Mouse (Mus musculus): Measurements from ENCODE around the gene Wdfy1. TPM values are rescaled to one million over a fixed set of nuclear protein-coding genes. Genes with fewer than 3 reads are reported as not detected.

The Wdfy1 gene
- total RNA-seq, 2 experiments from 2014 or later = 30.5 to 31.3 TPM

DNA sequence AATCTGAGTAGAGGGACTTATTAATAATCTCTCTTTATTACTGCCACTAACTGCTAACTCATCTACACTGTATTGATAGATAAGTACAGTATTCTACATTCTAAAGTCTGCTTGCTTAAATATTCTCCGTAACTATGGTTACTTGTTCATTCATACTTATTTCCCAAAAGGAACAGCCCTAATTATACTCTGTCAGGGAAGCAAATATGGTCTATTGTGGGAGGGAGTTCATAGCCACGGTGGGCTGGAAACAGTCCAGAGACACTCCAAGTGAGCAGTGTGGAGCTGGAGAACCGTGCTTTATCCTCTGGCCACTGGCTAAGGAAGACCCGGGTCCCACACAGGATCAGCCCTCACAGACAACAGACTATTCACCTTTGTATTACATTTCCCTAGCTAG is 65.3 kb downstream of the Wdfy1 start:
- DNase-seq = no peak

DNA sequence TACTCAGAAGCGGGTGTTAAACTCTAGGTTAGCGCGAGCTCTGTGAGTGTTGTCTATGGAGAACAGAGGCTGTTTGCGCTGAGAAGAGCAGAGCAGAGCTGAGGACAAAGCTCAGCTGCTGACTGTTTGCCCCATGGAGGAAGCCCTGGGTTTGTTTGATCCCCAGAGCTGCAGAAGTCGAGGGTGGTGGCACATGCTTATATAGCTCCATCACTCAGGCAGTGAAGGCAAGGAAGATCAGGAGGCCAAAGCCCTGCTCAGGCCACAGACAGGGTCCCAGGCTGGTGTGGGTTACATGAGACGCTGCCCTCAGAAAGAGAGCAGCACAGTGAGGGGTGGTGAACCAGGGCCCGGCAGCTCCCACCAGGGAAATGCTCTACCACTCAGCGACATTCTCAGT is 65.7 kb downstream of the Wdfy1 start:
- DNase-seq = no peak

DNA sequence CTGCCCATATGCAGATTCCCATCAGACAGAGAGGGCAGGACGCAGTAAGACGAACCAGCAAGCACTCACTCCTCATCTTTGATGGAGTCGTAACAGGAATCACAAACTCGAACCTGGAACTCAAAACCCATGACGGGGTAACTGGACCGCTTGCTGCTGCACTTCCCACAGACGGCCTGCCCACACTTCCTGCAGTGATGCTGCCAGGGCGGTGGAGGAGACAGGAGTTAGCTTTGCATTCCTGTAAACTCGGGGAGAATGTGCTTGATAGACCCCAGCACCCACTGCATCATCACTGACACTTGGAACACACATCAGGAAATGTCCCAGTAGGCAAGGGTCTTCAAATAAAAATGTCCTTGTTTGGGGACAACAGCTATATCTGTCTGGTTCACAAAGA is 68.6 kb downstream of the Wdfy1 start:
- no peak for DNase-seq

DNA sequence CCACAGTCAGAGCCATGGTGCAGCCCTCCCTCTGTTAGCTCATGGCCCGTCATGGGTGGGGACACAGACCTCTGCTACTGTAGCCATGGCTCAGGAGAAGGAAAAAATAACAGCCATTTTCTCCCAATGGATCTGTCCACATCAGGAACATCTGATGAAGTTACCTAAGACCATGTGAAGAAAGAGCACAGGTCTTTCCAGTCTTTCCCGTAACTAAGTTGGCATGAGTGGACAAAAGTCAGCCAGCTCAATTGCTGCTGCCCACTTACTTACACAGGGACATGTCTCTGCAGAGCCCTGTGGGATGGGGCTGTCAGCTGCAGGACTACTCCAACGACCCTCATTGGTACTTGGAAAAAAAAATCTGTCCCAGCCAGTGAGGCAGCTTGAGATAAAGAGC is 69.2 kb downstream of the Wdfy1 start:
- no peak for DNase-seq

DNA sequence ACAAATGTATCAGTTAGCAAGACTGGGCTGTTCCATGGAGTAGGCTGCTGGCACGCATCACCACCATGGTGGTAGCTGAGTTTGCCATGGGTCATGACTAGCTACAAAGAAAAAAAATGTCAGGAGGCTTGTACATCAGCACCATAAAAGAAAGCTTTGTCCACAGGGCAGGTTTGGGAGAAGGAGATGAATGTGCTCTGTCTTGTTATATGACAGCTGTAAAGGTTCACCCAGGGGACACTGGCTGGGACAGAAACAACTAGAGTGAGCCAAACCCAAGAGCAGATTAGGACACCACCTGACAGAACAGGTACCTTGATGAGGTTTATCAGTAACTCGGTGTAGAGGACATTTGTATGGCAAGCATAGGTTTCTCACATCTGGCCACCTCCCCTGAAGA is 71.3 kb downstream of the Wdfy1 start:
- DNase-seq = no peak

- DNase-seq = no peak
Observed at GRCm38 (mm10) chr1:79703520-79703919, 72.4 kb downstream of the Wdfy1 start.

DNA sequence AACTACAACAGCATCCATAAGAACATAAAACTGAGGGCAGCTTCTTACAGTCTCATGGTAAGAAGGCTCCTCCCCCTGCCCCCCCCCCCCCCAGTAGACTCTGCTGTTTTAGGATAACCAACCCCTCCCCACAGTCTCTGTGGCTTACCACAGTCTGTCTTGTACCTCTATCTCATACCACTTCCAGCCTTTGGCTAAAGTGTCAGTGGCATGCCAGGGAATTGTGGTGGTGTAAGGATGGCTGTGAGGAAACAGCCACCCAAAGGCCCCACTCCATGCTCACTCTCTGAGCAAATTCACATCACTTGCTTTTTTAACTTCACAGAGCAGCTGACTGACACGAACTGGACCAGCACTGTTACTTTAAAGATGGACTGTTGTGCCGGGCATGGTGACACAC is 77.4 kb downstream of the Wdfy1 start:
- DNase-seq = no peak

DNA sequence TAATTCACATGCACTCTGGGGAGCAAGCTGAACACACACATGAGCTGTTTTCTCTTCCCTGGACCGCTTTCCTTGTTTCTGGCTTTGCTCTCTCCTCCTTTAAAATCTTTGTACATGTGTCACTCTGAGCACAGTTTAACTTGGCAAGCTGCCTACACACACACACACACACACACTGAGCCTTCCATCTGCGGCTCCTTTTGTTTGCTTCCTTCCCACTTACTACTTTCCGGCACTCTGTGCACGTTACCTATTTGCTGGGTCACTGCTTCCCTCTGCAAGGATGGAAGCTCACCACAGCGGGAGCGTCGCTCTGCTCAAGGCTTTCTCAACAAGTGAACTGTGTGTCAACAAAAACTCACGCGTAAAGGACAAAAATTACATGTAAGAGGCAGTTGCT is 78.6 kb downstream of the Wdfy1 start:
- peak; percentile 26 for DNase-seq

- no peak for DNase-seq
Observed at GRCm38 (mm10) chr1:79696933-79697332, 79.0 kb downstream of the Wdfy1 start.

DNA sequence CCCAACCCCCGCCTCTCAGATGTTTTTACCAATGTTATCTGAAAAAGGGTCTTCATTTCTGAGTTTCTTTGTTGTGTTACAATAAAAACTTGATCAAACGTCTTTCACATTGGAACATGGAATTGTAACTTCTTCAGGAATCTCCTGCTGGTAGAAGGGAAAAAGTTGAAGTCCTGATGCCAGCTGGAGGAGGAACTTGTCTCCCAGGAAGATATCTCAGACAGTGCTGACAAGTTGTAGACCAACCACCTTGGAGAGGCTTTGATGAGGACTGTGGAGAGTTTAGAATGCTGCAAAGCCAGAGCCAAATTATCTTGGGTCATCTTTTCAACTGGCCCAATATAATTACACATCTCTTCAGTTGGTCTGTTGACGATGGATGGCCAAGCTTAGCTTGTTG is 83.5 kb downstream of the Wdfy1 start:
- no peak for DNase-seq

- DNase-seq = no peak
Observed at GRCm38 (mm10) chr1:79687254-79687653, 88.7 kb downstream of the Wdfy1 start.

DNA sequence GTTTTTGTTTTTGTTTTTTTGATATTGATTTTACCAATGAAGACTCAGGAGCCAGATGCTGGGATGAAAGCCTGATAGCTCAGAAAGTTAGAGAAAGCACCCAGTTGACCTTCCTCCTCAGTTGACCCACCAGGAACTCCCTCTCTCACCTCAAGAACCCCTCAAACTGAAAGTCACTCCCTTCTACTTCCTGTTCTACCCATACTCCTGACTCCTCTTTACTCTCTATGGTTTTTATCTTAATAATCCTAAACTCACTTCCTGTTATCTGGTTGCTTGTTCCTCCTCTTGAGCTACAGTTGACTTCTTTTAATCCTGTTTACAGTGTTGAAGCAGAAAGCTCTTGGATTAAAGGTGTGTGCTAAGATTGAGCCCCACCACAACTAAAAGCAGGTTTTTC is 91.9 kb downstream of the Wdfy1 start:
- no peak for DNase-seq

- DNase-seq = no peak
Observed at GRCm38 (mm10) chr1:79682936-79683335, 93.0 kb downstream of the Wdfy1 start.

- DNase-seq = no peak
Observed at GRCm38 (mm10) chr1:79680777-79681176, 95.2 kb downstream of the Wdfy1 start.

DNA sequence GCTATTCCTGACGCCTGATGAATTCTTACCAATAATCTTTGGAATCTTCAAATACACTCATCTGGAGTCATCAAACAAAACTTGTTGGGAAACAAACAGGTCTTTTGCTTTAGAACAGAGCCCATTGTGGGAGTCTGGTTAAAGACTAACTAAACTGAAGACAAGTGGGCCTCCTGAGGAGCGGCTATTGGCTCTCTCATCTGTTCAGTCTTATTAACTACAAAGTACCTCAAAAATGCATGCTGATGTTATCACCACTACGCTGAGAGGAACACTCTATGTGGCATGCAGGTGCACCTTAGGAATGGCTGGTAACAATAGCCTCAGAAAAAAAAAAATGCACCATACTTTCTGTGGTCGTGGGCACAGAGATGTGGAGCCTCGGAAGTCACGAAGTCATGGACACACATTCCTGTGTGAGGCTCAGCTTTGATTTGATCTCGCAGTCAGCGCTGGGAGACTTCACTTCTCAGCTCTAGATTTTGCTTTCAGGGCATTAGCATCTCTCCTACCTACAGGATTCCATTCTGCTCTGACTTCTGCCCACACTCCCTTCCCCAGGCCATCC is 97.7 kb downstream of the Wdfy1 start:
- DNase-seq = no peak

GRCm38 (mm10) chr1:79675716-79676115 is 100.2 kb downstream of the Wdfy1 start:
- DNase-seq = no peak

DNA sequence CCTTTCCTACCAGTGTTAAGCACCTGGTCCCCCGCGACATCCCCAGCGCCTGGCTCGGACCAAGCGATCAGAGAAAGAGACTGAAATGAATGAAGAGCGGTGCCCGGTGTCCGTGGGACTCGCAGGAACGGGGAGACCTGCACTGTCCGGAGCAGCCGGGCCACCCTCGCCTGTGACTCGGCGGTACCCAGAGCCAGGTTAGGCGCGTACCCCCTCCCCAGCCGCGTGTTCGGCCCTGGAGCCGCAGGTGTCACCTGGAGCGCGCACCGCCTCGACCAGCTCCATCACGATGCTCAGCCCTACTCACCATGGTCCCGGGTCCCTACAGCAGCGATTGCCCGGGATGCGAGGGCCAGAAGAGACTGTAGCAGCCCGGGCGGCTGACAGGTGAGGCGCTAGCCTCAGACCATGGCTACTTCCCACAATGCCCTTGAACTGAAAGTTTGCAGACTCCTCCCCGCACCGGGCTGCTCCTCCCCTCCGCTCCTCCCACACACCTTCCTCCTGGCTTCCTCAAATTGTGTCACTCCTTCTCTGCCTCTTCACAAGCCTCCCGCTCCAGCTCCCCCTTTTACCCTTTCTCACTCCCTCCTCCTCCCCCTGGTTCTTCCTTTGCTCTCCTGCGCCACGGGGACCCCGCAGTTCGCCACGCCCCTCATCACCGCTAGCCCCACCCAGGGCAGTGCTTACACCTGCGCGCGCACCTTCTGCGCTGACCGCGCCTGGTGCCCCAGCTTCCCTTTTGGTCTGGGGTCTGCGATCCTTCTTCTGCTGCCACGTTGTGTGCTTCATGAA is 104.2 kb downstream of the Wdfy1 start, which contains the start of gene Ap1s3:
TSS of gene Ap1s3 (minus strand) at position 430 of the 795 bp plus-strand sequence.
- DNase-seq = peak; percentile 25

DNA sequence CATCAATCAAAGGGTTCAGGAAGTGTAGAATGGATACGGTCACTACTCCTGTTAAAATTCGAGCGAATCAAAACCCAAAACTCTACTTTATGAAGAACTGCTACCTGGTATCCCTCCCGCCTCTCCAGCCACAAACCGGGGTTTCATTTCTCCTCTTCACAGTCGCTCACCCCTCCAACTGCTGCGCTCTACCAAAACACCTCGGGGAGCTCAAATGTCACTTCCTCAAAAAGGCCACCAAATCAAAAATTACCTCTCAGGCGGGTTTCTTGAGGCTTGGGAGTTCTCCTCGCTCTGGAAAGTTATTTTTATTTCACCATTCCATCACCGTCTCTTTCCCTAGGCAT is 104.8 kb downstream of the Wdfy1 start:
- no peak for DNase-seq

DNA sequence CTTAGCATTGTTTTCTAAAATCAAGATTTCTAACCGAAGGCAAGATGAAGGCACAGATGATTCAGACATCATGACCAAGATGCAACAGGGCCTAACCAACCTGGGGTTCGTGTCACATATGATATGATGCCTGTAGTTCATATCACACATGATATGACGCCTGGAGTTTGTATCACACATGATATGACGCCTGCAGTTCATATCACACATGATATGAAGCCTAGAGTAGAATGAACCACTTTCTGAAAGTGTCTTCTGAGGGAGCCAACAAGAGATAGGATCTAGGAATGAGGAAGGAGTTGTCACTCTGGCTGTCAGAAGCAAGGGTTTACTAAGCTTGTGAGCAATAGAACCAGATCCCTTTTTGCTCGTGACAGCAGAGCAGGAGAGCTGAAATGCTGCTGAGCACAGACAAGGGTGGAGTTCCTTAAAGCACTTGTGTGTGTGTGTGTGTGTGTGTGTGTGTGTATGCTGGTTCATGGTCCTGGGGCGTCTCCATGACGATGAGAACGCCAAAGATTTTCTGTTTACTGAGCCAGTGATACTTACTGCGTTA is 106.4 kb downstream of the Wdfy1 start:
- DNase-seq = no peak

- DNase-seq = no peak
Observed at GRCm38 (mm10) chr1:79664911-79665310, 111.0 kb downstream of the Wdfy1 start.

DNA sequence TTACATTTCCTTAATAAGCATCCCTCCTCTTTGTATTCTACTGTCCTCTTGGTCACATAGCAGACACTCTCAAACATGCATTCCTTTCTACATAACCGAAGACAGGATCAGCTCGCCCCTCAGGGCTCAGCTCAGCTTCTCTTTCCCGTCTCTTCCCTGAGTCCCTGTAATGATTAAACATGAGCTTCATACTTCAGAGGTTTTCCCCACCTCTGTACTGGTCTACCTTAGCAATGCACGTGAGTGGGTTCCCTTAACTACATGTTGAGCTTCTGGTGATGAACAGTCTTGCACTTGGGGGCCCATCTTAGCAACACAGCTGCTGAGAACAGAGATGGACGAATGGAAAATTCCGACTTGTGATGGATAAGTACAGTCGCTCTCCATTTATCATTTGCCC is 116.3 kb downstream of the Wdfy1 start:
- no peak for DNase-seq

DNA sequence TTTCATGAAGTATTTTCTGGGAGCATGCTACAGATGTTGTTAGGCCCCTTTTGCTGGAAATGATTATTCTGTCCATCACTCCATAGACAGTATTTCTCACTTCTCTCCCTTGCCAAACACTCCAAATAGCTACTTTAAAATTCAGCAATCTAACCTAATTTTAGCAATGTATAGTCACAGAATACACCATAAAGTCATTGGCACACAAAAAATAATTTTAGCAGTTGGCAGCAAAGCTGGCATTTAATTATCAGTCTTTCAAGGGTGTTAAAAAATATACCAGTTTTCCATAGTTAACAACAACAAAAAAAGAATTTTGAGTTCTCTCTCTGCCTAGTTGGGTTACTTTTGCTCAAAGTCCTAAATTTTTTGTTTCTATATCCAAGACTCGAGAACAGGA is 118.5 kb downstream of the Wdfy1 start:
- no peak for DNase-seq

GRCm38 (mm10) chr1:79655819-79656555 is 120.0 kb downstream of the Wdfy1 start:
- DNase-seq = no peak

All from heart, postnatal 4 days (tissue).